Mouse (Mus musculus): ENCODE measurements around the gene Plekhs1.
"Not testable (repeated sequence)": the region's sequence is repeated elsewhere in the genome, so short reads cannot be mapped to it uniquely, and the experiment has no call there.

Plekhs1 gene

DNA sequence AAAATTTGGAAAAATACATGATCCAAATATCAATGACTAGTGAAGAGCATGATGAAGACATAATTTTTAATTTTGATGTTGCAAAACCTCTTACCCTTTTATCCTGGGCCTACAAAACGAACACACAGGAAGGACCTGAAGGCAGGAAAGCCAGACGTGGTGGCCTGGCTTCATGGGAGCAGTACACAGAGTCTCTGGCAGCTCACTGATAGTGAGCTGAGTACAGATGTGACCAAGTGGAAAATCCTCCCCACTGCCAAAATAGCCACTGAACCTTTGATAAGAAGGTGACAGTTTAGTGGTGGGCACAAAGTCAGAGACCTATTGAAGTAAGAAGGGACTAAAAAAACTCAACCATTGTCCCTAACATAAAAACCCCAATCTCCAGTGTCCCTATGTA lies 52.1 kb downstream of the Plekhs1 start:
- not testable (repeated sequence) for DNase-seq (ENCODE audit: extremely low read depth, low read depth, low spot score)

DNA sequence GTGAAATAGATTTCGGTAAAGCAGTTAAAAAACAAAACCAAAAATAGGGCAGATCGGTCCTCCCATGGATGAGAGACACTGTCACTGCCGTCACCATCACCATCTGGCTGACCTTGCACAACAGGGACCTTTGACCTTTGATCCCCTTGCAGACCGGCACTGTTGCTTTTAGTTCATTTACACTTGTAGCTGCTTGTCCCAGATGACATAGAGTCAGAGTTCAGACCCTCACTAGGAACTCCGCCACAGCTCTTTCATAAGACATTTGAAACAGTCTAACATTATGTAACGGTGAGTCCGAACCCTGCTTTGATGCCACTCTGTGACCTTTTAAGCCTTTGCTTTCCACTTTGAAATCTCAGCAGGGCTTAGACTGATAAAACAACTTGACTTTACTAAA lies 58.0 kb downstream of the Plekhs1 start:
- DNase-seq (ENCODE audit: extremely low read depth, low read depth, low spot score) = not testable (repeated sequence)

DNA sequence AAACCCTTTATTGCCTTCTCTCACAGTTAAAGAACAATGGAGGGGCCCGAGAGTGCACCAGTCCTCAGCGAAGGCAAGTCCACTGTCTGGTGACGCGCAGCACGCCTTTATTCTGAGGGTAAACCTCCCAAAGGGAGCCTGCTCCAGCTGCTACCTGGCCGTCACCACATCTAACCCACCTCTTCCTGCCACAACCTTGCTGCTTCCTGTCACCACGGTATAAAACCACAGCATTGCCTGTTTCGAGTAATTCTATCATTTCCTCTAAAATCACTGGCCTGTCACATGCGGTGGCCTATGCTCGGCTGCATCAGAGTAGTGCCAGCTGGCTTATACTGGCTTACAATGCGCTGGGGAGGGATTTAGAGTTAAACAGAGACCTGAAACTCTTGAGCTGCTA lies 69.1 kb downstream of the Plekhs1 start:
- DNase-seq (ENCODE audit: extremely low read depth, low read depth, low spot score) = not testable (repeated sequence)

DNA sequence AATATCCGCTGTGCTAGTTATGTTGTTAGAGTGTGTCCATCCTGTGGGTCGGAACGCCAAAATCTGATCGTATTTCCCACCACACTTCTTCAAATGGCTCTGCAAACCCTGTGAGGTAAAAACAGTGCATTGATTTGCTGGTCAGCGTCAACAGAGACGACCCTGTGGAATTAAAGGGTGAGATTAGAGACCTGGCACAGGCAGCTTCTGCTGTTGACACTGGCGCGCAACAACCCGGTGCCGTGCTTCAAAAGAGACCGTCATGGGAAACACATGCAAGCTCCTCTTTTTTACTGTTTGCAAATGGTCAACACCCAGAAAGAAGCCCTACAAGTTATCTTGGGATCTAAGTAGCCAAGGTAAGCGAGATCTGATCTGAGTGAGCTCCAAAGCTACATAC lies 69.8 kb downstream of the Plekhs1 start:
- DNase-seq (ENCODE audit: extremely low read depth, low read depth, low spot score) = no peak

DNA sequence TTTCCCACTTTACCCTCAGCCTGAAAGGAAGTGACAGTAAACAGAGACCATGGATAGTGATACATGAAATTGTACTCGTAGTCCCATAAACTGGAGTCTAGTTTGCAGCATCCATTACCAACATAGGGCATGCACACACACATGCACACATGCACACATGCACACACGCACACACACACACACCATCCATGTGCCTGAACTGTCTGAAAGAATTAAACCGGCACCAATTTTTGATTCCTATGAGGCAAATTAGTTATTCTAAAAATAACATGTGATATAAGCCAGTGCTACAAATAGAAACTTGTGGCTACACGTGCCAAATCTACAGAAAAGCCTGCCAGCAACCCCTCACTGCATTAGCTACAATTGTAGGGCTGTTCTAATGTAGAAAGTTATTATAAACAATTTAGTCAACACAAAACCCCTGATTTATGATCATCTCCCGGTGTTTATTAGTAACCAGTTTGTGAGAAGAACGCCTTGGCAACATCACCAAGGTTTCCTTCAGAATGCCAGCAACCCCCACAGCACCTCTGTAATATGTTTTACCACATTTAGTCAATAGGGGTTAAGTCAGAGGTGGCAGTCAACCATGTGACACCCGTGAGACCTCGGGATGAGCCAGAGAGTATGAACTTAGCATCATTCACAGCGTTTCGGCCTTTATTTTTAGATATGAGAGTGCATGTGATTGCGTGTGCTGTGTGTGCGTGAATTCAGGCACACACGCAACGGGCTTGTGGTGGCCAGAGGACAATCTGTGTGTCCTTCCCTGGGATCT lies 72.0 kb downstream of the Plekhs1 start:
- no peak for DNase-seq (ENCODE audit: extremely low read depth, low read depth, low spot score)

DNA sequence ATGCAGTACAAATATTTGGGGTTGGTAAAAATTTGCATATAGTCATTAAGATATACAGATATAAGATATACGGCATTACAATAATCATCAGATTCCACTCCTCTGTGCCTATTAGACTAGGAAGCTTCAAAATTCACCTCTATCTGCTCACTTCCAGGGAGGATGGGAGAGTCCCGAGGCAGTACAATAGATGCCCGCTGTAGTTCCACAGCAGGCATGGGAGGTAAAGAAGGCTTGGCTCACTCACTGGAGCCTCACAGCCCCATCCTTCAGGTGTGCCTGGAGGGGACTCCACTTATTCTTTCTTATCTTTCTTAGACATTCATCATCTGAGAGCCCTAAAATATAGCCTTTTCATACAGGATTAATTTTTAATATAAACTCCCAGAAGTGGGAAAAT lies 72.9 kb downstream of the Plekhs1 start:
- no peak for DNase-seq (ENCODE audit: extremely low read depth, low read depth, low spot score)

DNA sequence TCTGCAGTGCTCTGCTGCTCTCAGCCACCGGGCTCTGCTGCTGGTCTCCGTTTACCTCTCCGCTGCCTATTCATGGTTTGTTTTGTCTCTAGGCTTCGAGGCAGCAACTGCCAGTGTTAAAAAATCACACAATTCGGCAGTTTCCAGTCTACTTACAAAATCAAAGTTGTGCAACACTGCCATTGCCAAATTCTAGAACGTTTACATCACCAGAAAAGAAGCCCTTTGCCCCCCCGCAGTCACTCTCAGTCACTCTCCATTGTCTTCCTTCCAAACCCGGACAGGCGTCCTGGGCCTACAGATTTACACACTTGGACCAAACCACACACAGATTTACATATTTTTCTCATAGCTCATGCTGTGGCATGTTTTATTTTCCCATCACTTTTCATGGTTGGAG lies 73.6 kb downstream of the Plekhs1 start:
- DNase-seq (ENCODE audit: extremely low read depth, low read depth, low spot score) = peak; percentile 66

DNA sequence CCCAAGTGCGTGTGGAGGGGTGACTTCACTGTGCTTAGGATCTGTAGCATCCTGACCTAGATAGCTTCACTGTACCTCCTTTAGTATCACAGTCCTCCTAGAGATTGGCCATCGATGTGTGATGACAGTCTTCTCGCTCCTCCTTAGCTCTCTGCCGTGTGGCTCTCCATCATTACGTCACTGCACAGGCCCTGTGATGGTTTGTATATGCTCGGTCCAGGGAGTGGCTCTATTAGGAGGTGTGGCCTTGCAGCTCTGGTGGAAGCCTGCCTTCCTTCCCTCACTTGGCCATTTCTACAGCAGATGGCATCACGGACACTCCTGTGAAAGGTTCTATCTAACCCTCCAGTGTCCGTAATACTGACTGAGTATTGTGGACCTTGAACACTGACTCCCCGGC lies 74.3 kb downstream of the Plekhs1 start:
- DNase-seq (ENCODE audit: extremely low read depth, low read depth, low spot score) = no peak

Data from fat pad, adult 2 months (tissue).